Mouse (Mus musculus) embryo, embryonic 9.5 days (tissue): ENCODE results near the gene Faap100.
"Not testable (repeated sequence)": the region's sequence is repeated elsewhere in the genome, so short reads cannot be mapped to it uniquely, and the experiment has no call there.

Experiments
- DNase-seq: peaks from one replicate; pipeline ENCODE4 v3.0.0-alpha.2; 2017; ENCODE audit errors: extremely low spot score

Faap100 gene

DNA sequence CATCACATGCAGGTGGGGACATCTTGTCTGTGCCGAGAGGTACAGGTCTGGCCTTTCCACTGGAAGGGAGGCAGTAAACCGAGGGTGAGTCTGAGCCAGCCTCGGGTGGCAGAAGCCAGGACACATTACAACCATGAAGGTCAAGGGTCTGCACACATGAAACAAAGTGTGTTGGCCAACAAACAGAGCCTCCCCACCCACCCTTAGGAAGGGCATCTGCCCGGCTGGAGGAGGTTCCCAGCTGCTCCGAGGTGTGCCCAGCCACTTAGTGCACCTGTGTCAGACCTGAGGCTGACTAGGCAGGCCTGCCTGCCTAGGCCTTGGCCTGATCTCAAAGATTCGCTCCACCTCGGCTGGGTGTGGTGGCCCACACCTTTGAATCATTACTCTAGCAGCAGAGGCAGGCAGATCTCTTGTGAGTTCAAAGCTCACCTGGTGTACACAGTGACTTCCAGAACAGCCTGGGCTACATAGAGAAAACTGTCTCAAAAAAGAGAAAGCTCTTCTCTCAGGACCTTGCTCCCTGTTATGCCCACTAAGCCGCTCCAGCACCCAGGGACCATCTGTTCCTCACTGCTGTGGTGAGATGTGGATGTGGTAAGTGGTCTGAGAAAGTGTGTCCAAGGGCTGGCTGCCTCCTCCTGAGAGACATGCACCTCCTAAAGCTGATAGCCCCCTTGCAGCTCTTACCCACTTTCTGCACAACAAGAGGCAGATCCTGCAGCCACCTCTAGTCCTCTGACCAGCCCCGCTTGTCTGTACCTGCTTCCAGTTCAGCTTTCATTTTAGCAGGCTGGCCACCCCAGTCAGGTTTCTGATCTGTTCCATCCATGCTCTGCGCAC lies 27.1 kb downstream of the Faap100 start:
- DNase-seq = no peak

DNA sequence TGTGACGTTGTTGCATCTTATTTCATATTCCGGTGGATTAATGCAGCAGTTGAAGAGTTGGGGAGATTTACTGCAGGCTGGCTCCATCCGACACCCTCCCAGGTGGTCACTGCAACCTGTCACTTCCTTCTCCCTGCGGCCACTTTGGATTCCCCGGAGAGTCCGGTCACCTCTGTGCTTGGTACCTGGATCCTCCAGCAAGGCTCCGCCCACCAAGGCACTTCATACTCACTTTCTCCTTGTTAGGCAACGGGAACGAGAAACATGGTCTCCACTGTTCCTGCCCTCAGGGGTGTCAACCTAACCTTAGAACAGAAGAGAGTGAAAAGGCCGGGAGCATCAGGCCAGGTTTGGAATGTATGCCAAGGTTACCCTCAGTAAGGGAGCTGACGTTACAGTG lies 27.9 kb downstream of the Faap100 start:
- DNase-seq = peak; percentile 47

DNA sequence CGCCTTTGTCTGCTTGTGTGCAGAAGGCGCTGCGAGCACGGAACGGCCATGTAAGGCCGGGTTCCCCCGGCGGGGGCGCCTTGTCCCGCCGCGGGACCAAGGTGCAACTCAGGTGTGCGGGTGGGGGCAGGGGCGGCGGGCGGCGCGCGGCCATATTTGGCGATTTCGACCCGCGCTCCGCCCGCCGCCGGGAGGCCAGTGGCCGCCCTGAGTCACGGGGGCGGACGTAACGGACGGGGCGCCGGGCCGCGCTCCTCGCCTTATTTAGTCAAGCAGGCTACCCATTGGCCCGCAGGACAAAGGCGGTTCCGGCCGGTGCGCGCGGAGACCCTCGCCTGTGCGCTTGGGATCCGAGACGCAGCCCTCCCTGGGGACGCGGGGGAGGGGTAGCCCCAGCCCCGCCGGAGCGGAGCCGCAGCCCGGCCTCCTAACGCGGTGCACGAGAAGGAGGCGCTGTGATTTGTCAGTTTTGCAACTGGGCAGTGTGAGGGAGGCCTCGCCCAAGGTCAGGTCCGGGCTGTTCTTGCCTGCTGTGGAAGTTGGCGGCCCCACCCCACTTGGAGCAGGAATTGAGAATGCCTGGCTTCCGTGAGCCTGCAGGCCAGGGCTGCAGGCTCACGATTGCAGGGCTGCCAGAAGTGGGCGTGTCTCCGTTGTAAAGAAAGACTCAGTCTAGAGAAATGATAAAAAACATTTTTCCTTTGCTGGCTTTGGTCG lies 28.4 kb downstream of the Faap100 start:
- peak; percentile 95 for DNase-seq

DNA sequence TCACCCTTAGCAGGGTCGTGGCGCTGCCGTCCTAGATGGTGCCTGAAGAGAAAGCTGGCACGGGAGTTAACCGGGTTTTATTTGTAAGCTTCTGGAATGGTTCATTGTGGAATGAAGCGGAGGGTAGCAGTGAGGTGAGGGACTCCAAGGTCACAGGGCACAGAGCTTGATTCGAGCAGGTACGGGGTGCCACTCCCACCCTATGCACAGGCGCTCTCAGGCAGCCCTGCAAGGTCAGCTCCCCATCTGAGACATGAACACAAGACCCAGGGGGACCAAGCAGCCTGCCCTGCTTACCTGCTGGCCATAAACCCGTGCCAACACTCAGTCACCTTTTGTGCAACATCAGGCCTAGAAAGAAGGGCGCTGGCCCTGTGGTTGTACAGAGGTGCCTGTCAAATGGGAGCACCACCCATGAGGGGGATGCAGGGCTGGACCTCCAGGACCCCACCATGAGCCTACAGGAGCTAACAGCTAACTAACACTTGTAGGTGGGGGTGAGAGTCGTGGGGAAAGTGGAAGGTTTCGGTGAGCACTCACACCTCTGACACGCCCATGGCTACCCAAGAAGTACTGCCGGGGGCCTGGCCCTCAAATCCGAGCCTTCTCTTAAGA lies 29.1 kb downstream of the Faap100 start:
- no peak for DNase-seq

DNA sequence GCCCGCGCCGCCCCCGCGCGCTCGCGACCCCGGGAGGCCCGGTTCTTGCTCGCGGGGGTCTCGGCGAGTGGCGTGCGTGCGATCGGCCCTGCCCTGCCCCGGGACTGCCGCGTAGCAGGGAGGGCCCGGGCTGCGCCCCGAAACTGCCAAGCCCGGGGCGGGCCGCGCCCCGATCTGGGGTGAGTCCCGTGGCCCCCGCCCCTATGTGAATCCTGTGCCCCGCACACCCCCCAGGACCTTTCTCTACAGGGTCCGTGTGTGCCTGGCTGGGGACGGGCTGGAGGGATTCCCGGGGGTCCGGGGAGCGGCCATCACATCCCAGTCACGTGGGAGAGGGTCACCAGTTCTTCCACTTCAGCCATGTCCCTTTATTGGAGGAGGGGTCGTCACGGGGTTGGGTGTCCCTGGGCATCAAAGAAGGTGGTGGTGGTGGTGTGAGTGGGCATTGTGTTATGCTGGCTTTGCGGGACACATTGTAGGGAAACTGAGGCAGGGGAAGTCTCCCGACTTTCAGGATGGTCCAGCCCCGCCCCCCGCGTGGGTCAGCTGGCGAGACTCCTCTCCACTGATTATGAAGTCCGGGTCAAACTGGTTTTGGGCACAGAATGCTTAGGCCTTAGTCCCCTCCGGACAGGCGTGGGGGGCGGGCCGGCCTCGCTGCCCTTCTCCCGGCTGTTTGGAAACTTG lies 29.7 kb downstream of the Faap100 start:
- peak; percentile 84 for DNase-seq

DNA sequence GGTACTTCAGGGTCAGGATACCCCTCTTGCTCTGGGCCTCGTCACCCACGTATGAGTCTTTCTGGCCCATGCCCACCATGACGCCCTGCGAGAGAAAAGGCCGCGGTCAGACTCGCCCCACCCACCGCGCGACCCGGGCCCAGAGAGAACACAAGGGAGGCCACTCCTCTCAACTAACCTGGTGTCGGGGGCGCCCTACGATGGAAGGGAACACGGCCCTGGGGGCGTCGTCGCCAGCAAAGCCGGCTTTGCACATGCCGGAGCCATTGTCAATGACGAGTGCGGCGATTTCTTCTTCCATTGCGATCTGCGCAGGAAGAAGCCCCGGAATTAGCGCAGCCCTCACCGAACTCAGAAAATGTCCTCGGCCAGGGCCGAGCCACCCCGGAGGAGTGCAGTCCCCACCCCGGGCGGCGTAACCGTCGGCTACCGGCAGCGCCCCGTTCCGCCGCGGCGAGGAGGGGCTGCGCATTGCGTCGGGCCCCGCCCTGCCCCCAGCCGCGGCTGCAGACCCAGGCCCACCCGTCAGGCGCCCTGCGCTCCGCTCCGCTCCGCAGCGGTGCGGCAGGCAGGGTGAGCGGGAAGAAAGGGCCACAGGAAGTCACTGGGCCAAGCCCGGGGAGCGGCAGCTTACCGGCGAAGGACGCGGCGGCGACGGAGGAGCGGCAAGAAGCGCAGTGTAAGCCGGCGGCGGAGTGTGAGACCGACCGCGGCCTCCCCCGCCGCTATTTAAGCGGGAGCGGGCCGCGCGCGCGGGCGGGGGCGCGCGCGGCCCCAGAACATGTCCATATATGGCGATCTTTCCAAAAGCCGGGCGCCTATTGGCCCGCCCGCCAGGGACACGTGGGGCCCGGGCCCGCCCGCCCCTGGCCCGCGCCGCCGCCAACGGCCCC lies 30.5 kb downstream of the Faap100 start, which contains the start of gene Actg1:
Actg1 (minus strand) TSS at position 752 of the 893 bp plus-strand sequence.
- DNase-seq = peak; percentile 93

DNA sequence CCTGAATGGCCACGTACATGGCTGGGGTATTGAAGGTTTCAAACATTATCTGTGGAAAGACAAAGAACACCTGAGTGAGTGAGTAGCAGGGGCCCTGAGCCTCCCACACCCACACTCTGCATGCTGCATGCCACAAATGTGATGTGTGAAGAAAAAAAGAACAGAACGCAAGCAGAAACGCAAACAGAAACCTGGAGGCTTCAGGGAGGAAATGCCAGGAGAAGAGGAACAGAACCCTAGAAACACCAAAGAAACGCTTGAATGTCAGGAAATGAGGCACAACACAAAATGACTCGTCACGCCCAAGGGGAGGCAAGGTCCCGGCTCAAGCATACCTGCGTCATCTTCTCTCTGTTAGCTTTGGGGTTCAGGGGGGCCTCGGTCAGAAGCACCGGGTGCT lies 31.3 kb downstream of the Faap100 start:
- DNase-seq = peak; percentile 28

DNA sequence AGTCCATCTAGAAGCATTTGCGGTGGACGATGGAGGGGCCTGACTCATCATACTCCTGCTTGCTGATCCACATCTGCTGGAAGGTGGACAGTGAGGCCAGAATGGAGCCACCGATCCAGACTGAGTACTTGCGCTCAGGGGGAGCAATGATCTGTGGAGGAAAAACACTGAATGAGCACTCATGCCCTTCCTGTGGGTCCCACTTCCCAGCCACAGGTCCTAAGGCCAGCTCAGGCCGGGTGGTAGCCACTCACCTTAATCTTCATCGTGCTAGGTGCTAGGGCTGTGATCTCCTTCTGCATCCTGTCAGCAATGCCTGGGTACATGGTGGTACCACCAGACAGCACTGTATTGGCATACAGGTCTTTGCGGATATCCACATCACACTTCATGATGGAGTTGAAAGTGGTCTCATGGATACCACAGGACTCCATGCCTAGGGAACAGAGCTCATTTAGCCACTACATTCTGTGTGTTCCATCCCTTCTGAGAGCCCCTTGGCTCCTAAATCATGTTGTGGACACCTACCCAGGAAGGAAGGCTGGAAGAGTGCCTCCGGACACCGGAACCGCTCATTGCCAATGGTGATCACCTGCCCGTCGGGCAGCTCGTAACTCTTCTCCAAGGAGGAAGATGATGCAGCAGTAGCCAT lies 32.1 kb downstream of the Faap100 start:
- DNase-seq = not testable (repeated sequence)

DNA sequence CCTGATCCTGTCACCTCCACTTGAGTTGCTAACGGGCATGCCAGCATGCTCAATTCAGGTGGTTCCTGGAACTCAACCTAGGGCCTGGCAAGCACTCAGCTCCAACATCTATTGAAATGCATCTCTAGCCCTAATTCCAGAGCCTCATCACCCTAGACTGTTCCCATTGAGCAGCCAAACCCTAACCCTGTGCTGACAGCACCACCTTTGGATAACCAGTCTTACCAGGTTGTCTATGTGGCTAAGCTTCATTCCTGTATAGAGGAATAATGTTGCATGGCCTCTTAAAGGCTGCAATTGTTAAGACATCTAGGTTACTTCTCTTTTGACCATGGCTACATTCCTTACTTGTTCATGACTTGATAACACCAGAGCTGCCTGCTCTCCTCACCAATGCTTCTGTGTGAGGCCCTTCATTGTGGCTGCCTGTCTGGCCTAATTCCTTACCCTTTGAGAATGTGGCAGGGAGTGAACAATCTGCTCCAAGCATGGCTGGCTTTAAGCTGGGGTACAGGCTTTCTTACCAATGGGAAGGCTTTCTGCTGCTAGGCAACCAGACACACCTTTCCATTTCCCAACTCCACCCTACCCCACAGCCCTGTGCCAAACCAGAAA lies 33.4 kb downstream of the Faap100 start:
- DNase-seq = peak; percentile 68

DNA sequence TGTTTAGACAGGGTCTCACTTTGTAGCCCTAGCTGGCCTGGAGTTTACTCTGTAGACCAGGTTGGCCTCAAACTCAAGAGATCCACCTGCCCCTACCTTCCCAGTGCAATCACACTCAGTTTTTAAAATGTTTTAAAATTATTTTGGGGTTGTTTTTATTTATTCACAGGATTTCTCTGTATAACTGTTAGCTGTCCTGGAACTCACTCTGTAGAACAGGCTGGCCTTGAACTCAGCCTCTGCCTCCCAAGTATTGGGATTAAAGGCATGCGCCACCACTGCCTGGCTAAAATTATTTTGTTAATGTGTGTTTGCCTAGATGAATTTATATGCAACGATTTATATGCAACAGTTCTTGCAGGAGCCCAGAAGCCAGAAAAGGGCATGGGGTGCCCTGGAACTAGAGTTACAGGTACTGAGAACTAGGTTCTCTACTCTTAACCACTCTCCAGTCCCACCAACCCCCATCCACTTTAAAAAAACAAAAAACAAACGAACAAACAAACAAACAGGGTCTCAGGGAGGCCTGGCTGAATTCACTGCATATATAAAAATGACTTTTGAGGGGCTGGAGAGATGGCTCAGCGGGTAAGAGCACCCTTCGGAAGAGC lies 34.1 kb downstream of the Faap100 start:
- DNase-seq = peak; percentile 54

DNA sequence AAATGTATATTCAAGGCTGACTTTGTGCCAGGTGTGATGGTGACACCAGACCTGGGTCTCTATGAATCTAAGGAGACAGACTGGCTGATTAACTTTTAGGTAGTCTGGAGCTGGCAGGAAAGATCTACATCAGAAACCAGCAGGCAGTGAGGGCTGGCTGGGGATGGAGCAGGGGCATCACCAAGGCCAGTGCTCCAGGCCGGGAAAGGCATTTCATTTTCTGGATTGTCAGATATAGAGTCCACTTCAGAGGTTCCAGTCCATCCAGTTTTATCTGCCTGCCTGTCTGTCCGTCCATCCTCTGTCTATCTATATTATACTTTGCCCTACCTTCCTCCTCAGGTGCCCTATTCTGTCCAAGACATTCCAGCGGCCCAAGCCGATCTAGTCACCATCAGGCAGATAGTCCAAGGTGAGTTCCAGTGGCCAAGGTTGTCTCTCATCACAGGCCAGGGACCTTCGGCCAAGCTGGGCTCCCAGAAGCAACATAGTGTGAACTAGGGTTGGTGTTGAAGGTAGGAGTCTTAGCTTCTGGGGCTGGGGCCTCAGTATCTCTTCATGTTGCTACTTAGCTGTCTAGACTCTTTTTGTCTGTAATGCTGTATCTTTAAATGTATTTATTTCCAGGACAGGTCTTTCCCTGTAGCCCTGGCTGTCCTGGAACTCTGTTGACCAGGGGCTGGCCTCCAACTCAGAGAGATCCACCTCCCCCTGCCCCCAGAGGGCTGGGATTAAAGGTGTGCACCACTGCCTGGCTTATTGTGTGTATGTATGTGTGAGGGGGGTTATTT lies 34.9 kb downstream of the Faap100 start:
- DNase-seq = peak; percentile 62

DNA sequence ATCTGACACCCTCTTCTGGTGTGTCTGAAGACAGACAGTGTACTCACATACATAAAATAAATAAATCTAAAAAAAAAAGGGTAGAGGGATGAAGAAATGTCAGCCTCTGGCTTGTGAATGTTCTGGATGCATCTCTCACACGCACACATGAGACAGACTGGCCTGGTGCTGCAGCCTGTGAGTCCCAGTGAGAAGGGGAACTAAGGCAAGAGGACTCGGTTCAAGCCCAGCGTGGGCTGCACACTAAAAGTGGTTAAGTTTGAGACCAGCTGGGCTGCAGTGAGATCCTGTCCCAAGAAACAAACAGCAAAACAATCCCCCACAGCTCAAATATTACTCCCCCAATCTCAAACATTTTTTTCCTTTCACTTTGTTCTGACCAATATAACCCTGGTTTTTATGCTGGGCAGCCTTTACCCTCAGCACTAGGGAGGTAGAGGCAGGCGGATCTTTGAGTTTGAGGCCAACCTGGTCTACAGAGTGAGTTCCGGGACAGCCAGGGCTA lies 35.9 kb downstream of the Faap100 start:
- no peak for DNase-seq

DNA sequence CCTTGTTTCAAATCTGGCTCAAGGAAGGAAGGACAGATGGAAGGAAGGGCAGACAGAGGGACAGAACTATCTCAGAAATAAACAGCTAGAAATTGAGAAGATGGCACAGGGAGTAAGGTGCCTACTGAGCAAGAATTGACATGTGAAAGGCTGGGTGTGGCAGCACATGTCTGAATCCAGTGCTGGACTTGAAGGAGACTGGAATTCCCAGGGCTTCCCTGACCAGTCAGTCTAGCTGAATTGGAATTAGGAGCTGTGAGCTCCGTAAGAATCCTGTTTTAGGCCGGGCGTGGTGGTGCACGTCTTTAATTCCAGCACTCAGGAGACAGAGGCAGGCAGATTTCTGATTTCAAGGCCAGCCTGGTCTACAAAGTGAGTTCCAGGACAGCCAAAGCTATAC lies 36.9 kb downstream of the Faap100 start:
- DNase-seq = no peak

DNA sequence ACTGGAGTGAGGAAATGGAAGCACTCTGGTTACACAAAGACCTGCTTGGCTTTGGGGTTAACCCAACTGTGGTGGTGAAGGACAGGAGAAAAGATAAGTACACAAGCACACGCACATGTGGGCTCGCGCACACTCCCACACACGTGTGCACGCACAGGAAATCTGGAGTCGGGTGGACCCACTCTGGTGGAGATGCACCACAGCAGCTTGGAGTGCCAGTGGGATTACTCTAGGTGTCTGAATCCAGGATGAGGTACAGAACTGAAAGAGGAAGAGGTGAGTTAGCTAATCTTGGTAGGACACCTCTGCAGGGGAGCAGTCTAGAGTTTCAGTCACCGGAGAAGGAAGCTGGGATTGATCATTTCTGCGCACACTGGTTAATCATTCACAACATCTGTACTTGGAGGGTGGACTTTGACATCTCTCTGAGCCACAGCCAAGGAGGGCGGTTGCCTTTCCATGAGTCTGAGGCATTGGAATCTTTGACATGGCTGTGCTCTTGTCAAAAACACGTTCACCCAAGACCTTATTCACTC lies 38.5 kb downstream of the Faap100 start:
- DNase-seq = no peak

DNA sequence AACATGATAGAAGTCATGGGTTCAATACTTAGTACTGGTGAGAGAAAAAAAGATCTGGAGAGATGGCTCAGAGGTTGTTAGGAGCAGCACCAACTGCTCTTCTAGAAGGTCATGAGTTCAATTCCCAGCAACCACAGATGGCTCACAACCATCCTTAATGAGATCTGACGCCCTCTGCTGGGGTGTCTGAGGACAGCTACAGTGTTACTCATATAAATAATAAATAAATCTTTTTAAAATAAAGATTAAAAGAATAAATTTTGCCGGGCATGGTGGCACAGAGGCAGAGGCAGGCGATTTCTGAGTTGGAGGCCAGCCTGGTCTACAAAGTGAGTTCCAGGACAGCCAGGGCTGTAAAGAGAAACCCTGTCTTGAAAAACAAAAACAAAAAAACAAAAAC lies 39.8 kb downstream of the Faap100 start:
- DNase-seq = no peak

DNA sequence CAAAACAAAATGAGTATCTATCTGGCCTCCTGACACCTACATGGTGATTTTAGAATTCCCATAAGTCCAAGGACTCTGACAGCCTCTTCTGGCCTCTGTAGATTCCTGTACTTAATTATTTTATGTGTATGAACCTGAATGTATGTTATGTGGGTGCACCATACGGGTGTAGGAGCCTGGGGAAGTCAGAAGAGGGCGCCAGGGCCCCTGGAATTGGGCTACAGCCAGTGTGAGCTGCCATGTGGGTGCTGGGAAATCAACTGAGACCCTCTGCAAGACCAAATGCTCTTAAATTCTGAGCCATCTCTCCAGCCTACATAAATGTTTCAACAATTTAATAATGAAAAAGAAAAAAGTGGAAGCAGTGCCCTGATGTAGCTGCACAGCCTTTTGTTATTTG lies 41.1 kb downstream of the Faap100 start:
- DNase-seq = no peak

DNA sequence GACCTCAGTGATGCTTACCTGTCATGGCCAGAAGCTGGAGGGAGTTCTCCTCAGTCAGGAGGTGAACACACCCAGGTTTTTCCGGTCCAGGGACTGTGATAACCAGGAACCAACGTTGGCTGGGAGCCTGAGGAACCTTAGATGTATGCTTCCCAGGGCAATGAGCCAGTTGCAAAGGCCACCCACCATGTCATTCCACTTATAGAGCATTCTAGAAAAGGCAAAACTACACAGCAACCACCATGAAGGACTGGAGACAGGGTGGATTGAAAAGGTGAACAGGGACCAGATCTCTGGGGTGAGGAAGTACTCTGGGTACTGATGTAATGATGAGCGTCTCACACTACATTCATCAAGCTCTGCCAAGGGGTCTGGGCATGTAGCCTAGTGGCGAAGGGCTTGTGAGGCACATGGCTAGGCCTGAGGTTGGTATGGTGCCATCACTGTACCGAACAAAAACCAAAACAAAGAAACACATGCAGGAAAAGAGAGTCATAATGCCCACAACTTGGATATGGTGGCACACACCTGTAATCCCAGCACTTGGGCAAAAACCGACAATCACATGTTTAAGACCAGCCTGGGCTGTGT lies 43.0 kb downstream of the Faap100 start:
- no peak for DNase-seq

DNA sequence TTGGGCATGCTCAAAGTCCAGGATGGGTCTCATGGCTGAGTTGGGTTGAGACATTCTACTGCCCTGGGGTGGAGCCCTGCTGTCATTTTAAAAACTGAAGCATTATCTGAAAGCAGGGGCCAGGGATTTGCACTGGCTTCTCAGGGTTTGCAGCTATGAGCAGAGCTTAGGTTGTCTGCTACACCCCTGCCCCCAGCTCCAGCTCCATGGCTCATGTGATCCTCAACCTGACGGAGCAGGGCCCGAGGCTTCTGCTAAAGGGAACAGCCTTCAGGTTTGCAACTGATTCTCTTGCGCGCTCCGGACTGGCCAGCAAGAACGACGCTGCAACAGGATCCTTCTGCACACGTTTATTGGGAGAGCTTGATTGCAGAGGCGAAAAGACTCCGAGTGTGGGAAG lies 58.4 kb downstream of the Faap100 start:
- no peak for DNase-seq
